Mouse (Mus musculus) forebrain, embryonic 11.5 days (tissue): Measurements from ENCODE around the gene C2cd6. TPM values are rescaled to one million over a fixed set of nuclear protein-coding genes. Genes with fewer than 3 reads are reported as not detected.

ENCODE experiments used
- polyA plus RNA-seq: library from polyadenylated mRNA; unstranded; fragments of >200 nt; fragmentation: Nextera tagmentation; extraction: Ambion mirVana; gene quantifications from 2 replicates; pipeline ENCODE4 v1.2.1, GENCODE M21; 2014

C2cd6 gene
- polyA plus RNA-seq, 1 experiment from 2014 or later, result not detected

Other genes with a start within 250 kb of the C2cd6 start
- 10.3 and 12.0 TPM in 2 replicates for gene Trak2, start 121.5 kb downstream of the C2cd6 start, polyA plus RNA-seq
- 34.2 and 35.4 TPM in 2 replicates for gene Stradb, start 121.4 kb downstream of the C2cd6 start, polyA plus RNA-seq
- 54.9 TPM in 2 replicates for gene Tmem237, start 25.5 kb upstream of the C2cd6 start, polyA plus RNA-seq
- 0.61 and 0.69 TPM in 2 replicates for gene Mpp4, start 68.5 kb upstream of the C2cd6 start, polyA plus RNA-seq
- gene Als2, start 142.3 kb upstream of the C2cd6 start, polyA plus RNA-seq, result 19.8 and 21.4 TPM in 2 replicates
- 0.43 and 0.60 TPM in 2 replicates for gene Cdk15, start 162.0 kb upstream of the C2cd6 start, polyA plus RNA-seq